Comparison of ENCODE assay signal across 12 mouse cellular contexts in the genomic region with DNA sequence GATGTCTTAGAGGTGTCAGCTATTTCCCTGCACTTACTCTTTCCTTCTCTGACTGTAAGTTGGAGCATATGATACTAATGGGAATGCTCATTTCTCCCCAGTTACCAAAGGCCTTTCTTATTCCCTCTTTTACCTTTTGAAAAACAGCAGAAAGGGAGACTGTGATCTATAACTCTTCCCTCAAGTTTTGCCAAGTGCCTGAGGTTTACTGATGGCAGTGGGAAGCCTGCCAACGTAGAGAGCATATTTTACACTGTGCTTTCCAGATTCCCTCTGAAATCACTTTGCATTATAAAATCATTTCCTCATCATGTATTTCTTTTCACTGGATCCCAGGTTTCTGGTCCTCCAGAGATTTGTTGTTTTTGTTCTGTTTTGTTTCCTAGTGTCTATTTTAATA.
"Had no signal": no experiment of that assay in that cellular context is flagged by ENCODE, and none has a peak within 500 bp of the region (broad histone marks: within the 10 kb centered on the region; RNA-seq: fewer than 3 reads in every experiment).

No protein-coding gene starts in this region.

- H3K9ac ChIP-seq: liver, embryonic 13.5 days; liver, postnatal 0 days; neural tube, embryonic 12.5 days had no signal

- H3K27me3 ChIP-seq: liver, embryonic 13.5 days; neural tube, embryonic 12.5 days had no signal

- H3K4me2 ChIP-seq: liver, embryonic 13.5 days; neural tube, embryonic 12.5 days had no signal

- H3K9me3 ChIP-seq: liver, embryonic 13.5 days; neural tube, embryonic 12.5 days had no signal

- ATAC-seq: liver, postnatal 0 days had no signal

- H3K4me3 ChIP-seq: left cerebral cortex, adult 2 months; liver, embryonic 13.5 days; neural tube, embryonic 12.5 days had no signal

- H3K36me3 ChIP-seq: liver, embryonic 13.5 days; neural tube, embryonic 12.5 days had no signal

- H3K4me1 ChIP-seq: liver, embryonic 13.5 days; neural tube, embryonic 12.5 days had no signal

- H3K27ac ChIP-seq: left cerebral cortex, adult 2 months; liver, embryonic 13.5 days; neural tube, embryonic 12.5 days had no signal

- DNase-seq: kidney, postnatal 25 days; liver; liver, embryonic 13.5 days; liver, postnatal 0 days; lung, postnatal 36 days; midbrain, embryonic 14.5 days; retina, postnatal 1 day; right cerebral cortex, postnatal 4 days; spleen, adult 18-20 months; thymus, postnatal 4 days had no signal
